Mouse (Mus musculus): ENCODE results near the gene Me1. TPM values are rescaled to one million over a fixed set of nuclear protein-coding genes. Genes with fewer than 3 reads are reported as not detected.

Me1 gene
- polyA plus RNA-seq, 1 experiment from 2014 or later = 18.9 TPM

- Histone ChIP-seq H3K4me3 (ENCODE audit: low read depth, low read length) (no peak overlapping the region), H3K9me3 (replicated peaks; ENCODE audit: control insufficient read depth, low read length) (no peaks in the 10 kb centered on the region), H3K36me3 (replicated peaks; ENCODE audit: control insufficient read depth, insufficient read depth, low read depth, low read length) (no peaks in the 10 kb centered on the region), H3K4me2 (ENCODE audit: low read depth, low read length) (no peak overlapping the region), H3K9ac (replicated peaks; ENCODE audit: low read length) (no peak overlapping the region), H3K27ac (replicated peaks; ENCODE audit: low read depth, low read length) (no peak overlapping the region), H3K27me3 (ENCODE audit: control insufficient read depth, insufficient read depth, low read length) (no peaks in the 10 kb centered on the region), H3K4me1 (ENCODE audit: control insufficient read depth, insufficient read depth, low read length) (no peaks in the 10 kb centered on the region)
- 84% methylated on average over 5 of the region's 5 CpGs for WGBS
- ATAC-seq (replicated peaks; ENCODE audit: insufficient number of reproducible peaks, low FRiP score, low TSS enrichment, low read depth) (no peak), DNase-seq (ENCODE audit: low spot score) (no peak)
Measured at GRCm38 (mm10) chr9:86650822-86651221, 44.9 kb downstream of the Me1 start.

GRCm38 (mm10) chr9:86647931-86648550 lies 47.7 kb downstream of the Me1 start:
- Histone ChIP-seq H3K4me2 (ENCODE audit: low read depth, low read length) (no peak overlapping the region), H3K27me3 (ENCODE audit: control insufficient read depth, insufficient read depth, low read length) (no peaks in the 10 kb centered on the region), H3K36me3 (replicated peaks; ENCODE audit: control insufficient read depth, insufficient read depth, low read depth, low read length) (no peaks in the 10 kb centered on the region), H3K9ac (replicated peaks; ENCODE audit: low read length) (no peak overlapping the region), H3K9me3 (replicated peaks; ENCODE audit: control insufficient read depth, low read length) (no peaks in the 10 kb centered on the region), H3K27ac (replicated peaks; ENCODE audit: low read depth, low read length) (no peak overlapping the region), H3K4me1 (ENCODE audit: control insufficient read depth, insufficient read depth, low read length) (no peaks in the 10 kb centered on the region), H3K4me3 (ENCODE audit: low read depth, low read length) (no peak overlapping the region)
- no peak for DNase-seq (ENCODE audit: low spot score)
- WGBS = 79% methylated on average over 7 of the region's 7 CpGs
- no peak for ATAC-seq (replicated peaks; ENCODE audit: insufficient number of reproducible peaks, low FRiP score, low TSS enrichment, low read depth)

GRCm38 (mm10) chr9:86646807-86647206 lies 48.9 kb downstream of the Me1 start:
- Histone ChIP-seq H3K4me2 (ENCODE audit: low read depth, low read length) (no peak overlapping the region), H3K27ac (replicated peaks; ENCODE audit: low read depth, low read length) (no peak overlapping the region), H3K4me3 (ENCODE audit: low read depth, low read length) (no peak overlapping the region), H3K9me3 (replicated peaks; ENCODE audit: control insufficient read depth, low read length) (no peaks in the 10 kb centered on the region), H3K27me3 (ENCODE audit: control insufficient read depth, insufficient read depth, low read length) (no peaks in the 10 kb centered on the region), H3K9ac (replicated peaks; ENCODE audit: low read length) (no peak overlapping the region), H3K36me3 (replicated peaks; ENCODE audit: control insufficient read depth, insufficient read depth, low read depth, low read length) (no peaks in the 10 kb centered on the region), H3K4me1 (ENCODE audit: control insufficient read depth, insufficient read depth, low read length) (no peaks in the 10 kb centered on the region)
- no peak for DNase-seq (ENCODE audit: low spot score)
- WGBS = 3% methylated on average over 1 of the region's 1 CpGs
- no peak for ATAC-seq (replicated peaks; ENCODE audit: insufficient number of reproducible peaks, low FRiP score, low TSS enrichment, low read depth)

DNA sequence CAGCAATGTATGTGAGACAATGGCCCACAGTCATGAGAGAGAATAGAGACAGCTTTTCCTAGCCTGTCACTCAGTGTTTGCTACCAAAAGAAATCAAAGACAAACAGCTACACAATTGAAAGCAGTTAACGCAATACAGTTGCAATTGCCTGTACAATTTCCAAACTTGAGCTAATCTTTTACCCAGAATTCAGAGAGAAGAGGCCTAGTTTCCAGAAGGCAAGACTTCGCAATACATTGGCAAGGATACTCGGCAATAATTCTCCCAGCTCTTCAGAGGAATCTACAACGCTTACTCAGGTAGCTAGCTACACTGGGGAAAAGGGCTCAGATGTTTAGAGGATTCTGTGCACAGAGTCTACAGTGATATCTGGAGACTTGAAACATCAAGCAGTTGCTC lies 52.3 kb downstream of the Me1 start:
- no peak for DNase-seq (ENCODE audit: low spot score)
- H3K4me2 ChIP-seq (ENCODE audit: low read depth, low read length) = no peak overlapping the region
- H3K27ac ChIP-seq (replicated peaks; ENCODE audit: low read depth, low read length) = no peak overlapping the region
- no peaks in the 10 kb centered on the region for H3K4me1 ChIP-seq (ENCODE audit: control insufficient read depth, insufficient read depth, low read length)
- ATAC-seq (replicated peaks; ENCODE audit: insufficient number of reproducible peaks, low FRiP score, low TSS enrichment, low read depth) = no peak
- no peaks in the 10 kb centered on the region for H3K27me3 ChIP-seq (ENCODE audit: control insufficient read depth, insufficient read depth, low read length)
- H3K4me3 ChIP-seq (ENCODE audit: low read depth, low read length) = no peak overlapping the region
- 92% methylated on average over 4 of the region's 4 CpGs for WGBS
- H3K9ac ChIP-seq (replicated peaks; ENCODE audit: low read length) = no peak overlapping the region
- no peaks in the 10 kb centered on the region for H3K9me3 ChIP-seq (replicated peaks; ENCODE audit: control insufficient read depth, low read length)
- H3K36me3 ChIP-seq (replicated peaks; ENCODE audit: control insufficient read depth, insufficient read depth, low read depth, low read length) = no peaks in the 10 kb centered on the region

- no peak for ATAC-seq (replicated peaks; ENCODE audit: insufficient number of reproducible peaks, low FRiP score, low TSS enrichment, low read depth)
- WGBS = 63% methylated on average over 6 of the region's 6 CpGs
Measured at GRCm38 (mm10) chr9:86638771-86639170, 57.0 kb downstream of the Me1 start.

GRCm38 (mm10) chr9:86631153-86631552 lies 64.6 kb downstream of the Me1 start:
- H3K27me3 ChIP-seq (ENCODE audit: control insufficient read depth, insufficient read depth, low read length) = no peaks in the 10 kb centered on the region
- DNase-seq (ENCODE audit: low spot score) (no peak), ATAC-seq (replicated peaks; ENCODE audit: insufficient number of reproducible peaks, low FRiP score, low TSS enrichment, low read depth) (no peak)
- no peaks in the 10 kb centered on the region; the same call in 1 of the 2 replicates for H3K4me1 ChIP-seq (ENCODE audit: control insufficient read depth, insufficient read depth, low read length)
- H3K9ac ChIP-seq (replicated peaks; ENCODE audit: low read length) = no peak overlapping the region
- H3K36me3 ChIP-seq (replicated peaks; ENCODE audit: control insufficient read depth, insufficient read depth, low read depth, low read length) = no peaks in the 10 kb centered on the region
- WGBS = 87% methylated on average over 7 of the region's 7 CpGs
- no peak overlapping the region for H3K4me2 ChIP-seq (ENCODE audit: low read depth, low read length)
- no peak overlapping the region for H3K4me3 ChIP-seq (ENCODE audit: low read depth, low read length)
- no peaks in the 10 kb centered on the region for H3K9me3 ChIP-seq (replicated peaks; ENCODE audit: control insufficient read depth, low read length)
- no peak overlapping the region for H3K27ac ChIP-seq (replicated peaks; ENCODE audit: low read depth, low read length)

More at GRCm38 (mm10) chr9:86638771-86639170, 57.0 kb downstream of the Me1 start:
- Histone ChIP-seq H3K27ac (replicated peaks; ENCODE audit: low read depth, low read length) (no peak overlapping the region), H3K9ac (replicated peaks; ENCODE audit: low read length) (no peak overlapping the region), H3K4me2 (ENCODE audit: low read depth, low read length) (no peak overlapping the region), H3K27me3 (ENCODE audit: control insufficient read depth, insufficient read depth, low read length) (no peaks in the 10 kb centered on the region), H3K4me1 (ENCODE audit: control insufficient read depth, insufficient read depth, low read length) (no peaks in the 10 kb centered on the region), H3K4me3 (ENCODE audit: low read depth, low read length) (no peak overlapping the region), H3K9me3 (replicated peaks; ENCODE audit: control insufficient read depth, low read length) (no peaks in the 10 kb centered on the region), H3K36me3 (replicated peaks; ENCODE audit: control insufficient read depth, insufficient read depth, low read depth, low read length) (no peaks in the 10 kb centered on the region)
- DNase-seq (ENCODE audit: low spot score) = no peak

DNA sequence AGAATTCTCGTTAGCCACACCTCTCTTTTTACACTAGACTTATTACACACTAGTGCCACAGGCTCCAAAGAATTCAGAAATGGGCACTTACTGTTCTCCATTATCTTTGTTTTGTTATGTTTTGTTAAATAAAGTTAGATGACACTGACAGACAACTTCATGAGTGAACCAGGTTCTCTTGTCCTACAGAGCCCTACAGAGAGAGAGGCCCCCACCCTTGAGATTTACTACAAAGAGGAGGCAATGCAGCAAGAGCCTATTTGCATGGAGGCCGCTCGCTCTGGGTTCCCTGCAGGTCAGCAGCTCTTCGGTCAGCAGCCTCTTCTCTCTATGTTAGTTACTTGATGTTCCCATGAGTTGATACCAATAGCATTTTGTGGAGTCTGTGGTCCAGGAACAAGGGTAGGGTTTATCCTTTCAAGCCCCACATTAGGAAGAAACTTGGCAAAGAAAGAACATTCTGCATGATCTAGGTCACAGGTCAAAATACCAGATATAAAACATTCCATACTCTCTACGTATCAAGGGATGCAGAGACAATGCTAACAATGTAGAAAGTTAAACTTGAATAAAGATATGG lies 65.3 kb downstream of the Me1 start:
- Histone ChIP-seq H3K27me3 (ENCODE audit: control insufficient read depth, insufficient read depth, low read length) (no peaks in the 10 kb centered on the region), H3K27ac (replicated peaks; ENCODE audit: low read depth, low read length) (no peak overlapping the region), H3K9me3 (replicated peaks; ENCODE audit: control insufficient read depth, low read length) (no peaks in the 10 kb centered on the region), H3K4me1 (ENCODE audit: control insufficient read depth, insufficient read depth, low read length) (no peaks in the 10 kb centered on the region; the same call in 1 of the 2 replicates), H3K4me2 (ENCODE audit: low read depth, low read length) (no peak overlapping the region), H3K36me3 (replicated peaks; ENCODE audit: control insufficient read depth, insufficient read depth, low read depth, low read length) (no peaks in the 10 kb centered on the region), H3K9ac (replicated peaks; ENCODE audit: low read length) (no peak overlapping the region), H3K4me3 (ENCODE audit: low read depth, low read length) (no peak overlapping the region)
- 84% methylated on average over 5 of the region's 5 CpGs for WGBS
- ATAC-seq (replicated peaks; ENCODE audit: insufficient number of reproducible peaks, low FRiP score, low TSS enrichment, low read depth) (no peak), DNase-seq (ENCODE audit: low spot score) (no peak)

GRCm38 (mm10) chr9:86629379-86629778 lies 66.4 kb downstream of the Me1 start:
- no peak overlapping the region for H3K27ac ChIP-seq (replicated peaks; ENCODE audit: low read depth, low read length)
- no peaks in the 10 kb centered on the region for H3K27me3 ChIP-seq (ENCODE audit: control insufficient read depth, insufficient read depth, low read length)
- ATAC-seq (replicated peaks; ENCODE audit: insufficient number of reproducible peaks, low FRiP score, low TSS enrichment, low read depth) (peak; percentile 70; the same call in 1 of the 2 replicates), DNase-seq (ENCODE audit: low spot score) (peak; percentile 80)
- H3K4me2 ChIP-seq (ENCODE audit: low read depth, low read length) = no peak overlapping the region
- no peak overlapping the region for H3K4me3 ChIP-seq (ENCODE audit: low read depth, low read length)
- H3K4me1 ChIP-seq (ENCODE audit: control insufficient read depth, insufficient read depth, low read length) = no peaks in the 10 kb centered on the region; the same call in 1 of the 2 replicates
- H3K9me3 ChIP-seq (replicated peaks; ENCODE audit: control insufficient read depth, low read length) = no peaks in the 10 kb centered on the region
- H3K36me3 ChIP-seq (replicated peaks; ENCODE audit: control insufficient read depth, insufficient read depth, low read depth, low read length) = no peaks in the 10 kb centered on the region
- 37% methylated on average over 6 of the region's 6 CpGs for WGBS
- no peak overlapping the region for H3K9ac ChIP-seq (replicated peaks; ENCODE audit: low read length)
